In genomic region chr2:181249217-181249616, GRCm38 (mm10) we compare ENCODE assay signal across 36 mouse cellular contexts. TPM values are rescaled to one million over a fixed set of nuclear protein-coding genes. Genes with fewer than 3 reads are reported as not detected.
DNase-seq lines count a peak whose midpoint lies in the region; ATAC-seq and TF ChIP-seq lines count a peak whose summit lies in the region.
"Had no signal": no experiment of that assay in that cellular context is flagged by ENCODE, and none has a peak within 500 bp of the region (broad histone marks: within the 10 kb centered on the region; RNA-seq: fewer than 3 reads in every experiment).

No protein-coding gene starts in this region.

- H3K4me3 ChIP-seq in liver, adult 2 months (ENCODE audit: insufficient read depth, low read depth, low read length) = no peak overlapping the region; the same call in 1 of the 2 replicates
- no peak overlapping the region for H3K4me3 ChIP-seq in liver, embryonic 14.5 days (ENCODE audit: insufficient read depth in 1 of 2, low read depth in 2 of 2, low read length in 2 of 2)
- no peak overlapping the region for H3K4me3 ChIP-seq in stomach, embryonic 16.5 days (replicated peaks; ENCODE audit: low read length)
- H3K4me3 ChIP-seq: erythroblast, embryonic 14.5 days; limb, embryonic 10.5 days; limb, embryonic 15.5 days had no signal

- WGBS in liver, adult 2 months = 19% methylated on average over 10 of the region's 10 CpGs
- 61% methylated on average over 10 of the region's 10 CpGs for WGBS in liver, embryonic 14.5 days (ENCODE audit: insufficient replicate concordance)
- WGBS in stomach, embryonic 16.5 days = 66% methylated on average over 10 of the region's 10 CpGs

- H3K4me2 ChIP-seq in liver, embryonic 14.5 days (ENCODE audit: low read depth) = no peak overlapping the region
- no peak overlapping the region for H3K4me2 ChIP-seq in stomach, embryonic 16.5 days (ENCODE audit: low read depth, low read length)
- H3K4me2 ChIP-seq: heart, embryonic 11.5 days; hindbrain, embryonic 14.5 days; limb, embryonic 15.5 days; midbrain, embryonic 11.5 days had no signal

- DNase-seq in liver, adult 2 months (ENCODE audit: extremely low read depth, low read depth, low spot score) = peak; percentile 95
- no peak for DNase-seq in liver
- peak in 2 of 3 experiments; percentile 7 to 20 for DNase-seq in liver, embryonic 14.5 days (ENCODE audit: low read depth in 3 of 3, low spot score in 3 of 3)
- no peak for DNase-seq in adrenal gland, postnatal 36 days
- no peak for DNase-seq in left cerebral cortex, postnatal 14 days (ENCODE audit: low spot score in 2 of 2)
- DNase-seq in heart, adult 18-20 months = no peak
- DNase-seq: adrenal gland, adult 8-10 months; cerebellum, adult 11 months; cerebellum, postnatal 10 days; gastrocnemius, postnatal 14 days; heart, postnatal 4 days; kidney, adult 8-10 months; kidney, postnatal 4 days; layer of hippocampus, postnatal 36 days; lung, postnatal 36 days; right cerebral cortex, postnatal 25 days had no signal

- ATAC-seq in liver, embryonic 14.5 days (ENCODE audit: insufficient read depth) = no peak
- peak; percentile 78; the same call in 1 of the 2 replicates for ATAC-seq in stomach, embryonic 16.5 days (ENCODE audit: insufficient read depth, low FRiP score)
- ATAC-seq: activated CD4-positive, CD25-positive, alpha-beta regulatory T cell, adult 4 months; forebrain, embryonic 16.5 days; midbrain, embryonic 16.5 days had no signal

- no peak for TF ChIP-seq CTCF in liver, adult 2 months (IDR thresholded peaks at IDR 0.05; ENCODE audit: low read depth, low read length)
- no peak for TF ChIP-seq CTCF in liver, embryonic 14.5 days (IDR thresholded peaks at IDR 0.05; ENCODE audit: low read depth)

- H3K9me3 ChIP-seq in liver, embryonic 14.5 days (ENCODE audit: control insufficient read depth, low read length) = no peaks in the 10 kb centered on the region
- no peaks in the 10 kb centered on the region for H3K9me3 ChIP-seq in stomach, embryonic 16.5 days (replicated peaks; ENCODE audit: control insufficient read depth, low read length)
- H3K9me3 ChIP-seq: limb, embryonic 10.5 days; limb, embryonic 15.5 days had no signal

- H3K36me3 ChIP-seq in liver, adult 2 months (ENCODE audit: control insufficient read depth, insufficient read depth, low read length) = no peaks in the 10 kb centered on the region
- H3K36me3 ChIP-seq in liver, embryonic 14.5 days (replicated peaks; ENCODE audit: control insufficient read depth, insufficient read depth, low read depth) = peaks cover 19% of the 10 kb centered on the region
- H3K36me3 ChIP-seq in stomach, embryonic 16.5 days (ENCODE audit: control insufficient read depth, insufficient read depth, low read length) = peaks cover 11% of the 10 kb centered on the region; the same call in 1 of the 2 replicates

- intact Hi-C loops in left cerebral cortex, postnatal 14 days (cut with DNase I) = no loop called here

- peak overlapping the region; percentile 86 for H3K27ac ChIP-seq in liver, adult 2 months (replicated peaks; ENCODE audit: insufficient read depth, low read depth, low read length)
- H3K27ac ChIP-seq in liver, embryonic 14.5 days = no peak overlapping the region
- no peak overlapping the region for H3K27ac ChIP-seq in stomach, embryonic 16.5 days (ENCODE audit: low read length)
- H3K27ac ChIP-seq: hindbrain, embryonic 14.5 days; kidney, postnatal 0 days; limb, embryonic 10.5 days; limb, embryonic 15.5 days had no signal

- H3K4me1 ChIP-seq in liver, adult 2 months (ENCODE audit: control insufficient read depth, insufficient read depth, low read length) = peaks cover 38% of the 10 kb centered on the region
- H3K4me1 ChIP-seq in liver, embryonic 14.5 days (replicated peaks; ENCODE audit: control insufficient read depth in 2 of 2, insufficient read depth in 2 of 2, low read length in 1 of 2) = peaks cover 1 to 6% of the 10 kb centered on the region in 2 experiments; a peak in 2 of 4 replicates
- H3K4me1 ChIP-seq in stomach, embryonic 16.5 days (ENCODE audit: control insufficient read depth, insufficient read depth, low read length) = no peaks in the 10 kb centered on the region
- H3K4me1 ChIP-seq: limb, embryonic 10.5 days; limb, embryonic 15.5 days had no signal

- peak overlapping the region; percentile 70 for H3K9ac ChIP-seq in liver, adult 2 months (ENCODE audit: low read depth, low read length)
- H3K9ac ChIP-seq in liver, embryonic 14.5 days (replicated peaks) = no peak overlapping the region
- H3K9ac ChIP-seq in stomach, embryonic 16.5 days (ENCODE audit: low read length) = no peak overlapping the region
- H3K9ac ChIP-seq: hindbrain, embryonic 14.5 days; limb, embryonic 15.5 days had no signal

- no peaks in the 10 kb centered on the region for H3K79me2 ChIP-seq in liver, adult 2 months (ENCODE audit: control insufficient read depth, insufficient read depth, low read length)

- TF ChIP-seq EP300 in liver, embryonic 14.5 days (IDR thresholded peaks at IDR 0.05; ENCODE audit: low read depth) = no peak

- TF ChIP-seq POLR2A in liver, adult 2 months (IDR thresholded peaks at IDR 0.05; ENCODE audit: extremely low read depth, insufficient read depth, low read length) = no peak

- no peaks in the 10 kb centered on the region for H3K27me3 ChIP-seq in liver, adult 2 months (ENCODE audit: control insufficient read depth, insufficient read depth, low read length)
- H3K27me3 ChIP-seq in liver, embryonic 14.5 days (ENCODE audit: control insufficient read depth, insufficient read depth, low read length) = no peaks in the 10 kb centered on the region
- H3K27me3 ChIP-seq in stomach, embryonic 16.5 days (ENCODE audit: control insufficient read depth, insufficient read depth, low read length) = no peaks in the 10 kb centered on the region
- H3K27me3 ChIP-seq: CH12.LX; limb, embryonic 15.5 days had no signal

RNA-seq across cellular contexts. Expression of gene Helz2, which starts 7.4 kb away (rescaled TPM):
- total RNA-seq in liver, adult 2 months (2014; rRNA removed) = 20.3 and 28.9 TPM in 2 replicates
- 39.6 and 65.9 TPM in 2 replicates for polyA plus RNA-seq in liver, adult 2 months (2012; rRNA removed)
- 4.2 and 4.6 TPM in 2 replicates for polyA plus RNA-seq in liver, embryonic 14.5 days (2012; rRNA removed)
- 1.6 and 2.0 TPM in 2 replicates for polyA plus RNA-seq in liver, embryonic 14.5 days (2014; fragmentation: Nextera tagmentation; extraction: Ambion mirVana)
- polyA plus RNA-seq in stomach, embryonic 16.5 days (2015; fragmentation: Nextera tagmentation; extraction: Ambion mirVana) = 1.9 and 2.8 TPM in 2 replicates
- total RNA-seq in adrenal gland, postnatal 36 days (2021) = 10 to 100 TPM; 19.3 to 28.7 TPM
- 1 to 10 TPM; 1.8 to 2.1 TPM for total RNA-seq in left cerebral cortex, postnatal 14 days (2021)
- total RNA-seq in heart, adult 18-20 months (2021) = 10 to 100 TPM in 1 of 2 experiments, 1 to 10 TPM in 1; 8.4 to 11.1 TPM

RNA-seq across cellular contexts. Expression of gene Fndc11, which starts 29.4 kb away (rescaled TPM):
- total RNA-seq in liver, adult 2 months (2014; rRNA removed) = not detected in 2 replicates
- 0.10 and 0.12 TPM in 2 replicates for polyA plus RNA-seq in liver, adult 2 months (2012; rRNA removed)
- 0.22 and 0.25 TPM in 2 replicates for polyA plus RNA-seq in liver, embryonic 14.5 days (2012; rRNA removed)
- 0.14 and 0.24 TPM in 2 replicates for polyA plus RNA-seq in liver, embryonic 14.5 days (2014; fragmentation: Nextera tagmentation; extraction: Ambion mirVana)
- polyA plus RNA-seq in stomach, embryonic 16.5 days (2015; fragmentation: Nextera tagmentation; extraction: Ambion mirVana) = 0.23 and 0.52 TPM in 2 replicates
- total RNA-seq in adrenal gland, postnatal 36 days (2021) = not detected
- not detected for total RNA-seq in left cerebral cortex, postnatal 14 days (2021)
- not detected for total RNA-seq in heart, adult 18-20 months (2021)
- total RNA-seq: ES-E14; gastrocnemius, postnatal 14 days; granulocyte monocyte progenitor cell, adult 5-6 weeks; heart, postnatal 4 days; layer of hippocampus, postnatal 36 days; megakaryocyte, adult 5-6 weeks had no signal
- polyA plus RNA-seq: C2C12; cortical plate, adult 2 months; embryonic facial prominence, embryonic 14.5 days; forebrain, embryonic 11.5 days; forebrain, embryonic 16.5 days; hindbrain, embryonic 14.5 days; neural tube, embryonic 11.5 days had no signal

RNA-seq across cellular contexts. Expression of gene Srms, which starts 36.2 kb away (rescaled TPM):
- total RNA-seq in liver, adult 2 months (2014; rRNA removed) = 0.28 and 0.54 TPM in 2 replicates
- 1.3 and 1.7 TPM in 2 replicates for polyA plus RNA-seq in liver, adult 2 months (2012; rRNA removed)
- 0.15 and 0.19 TPM in 2 replicates for polyA plus RNA-seq in liver, embryonic 14.5 days (2012; rRNA removed)
- polyA plus RNA-seq in liver, embryonic 14.5 days (2014; fragmentation: Nextera tagmentation; extraction: Ambion mirVana) = 0.22 and 0.39 TPM in 2 replicates
- 0.19 and 0.40 TPM in 2 replicates for polyA plus RNA-seq in stomach, embryonic 16.5 days (2015; fragmentation: Nextera tagmentation; extraction: Ambion mirVana)
- under 1 TPM; 0.53 to 0.66 TPM for total RNA-seq in adrenal gland, postnatal 36 days (2021)
- under 1 TPM; 0.30 to 0.35 TPM for total RNA-seq in left cerebral cortex, postnatal 14 days (2021)
- total RNA-seq in heart, adult 18-20 months (2021) = under 1 TPM; 0.35 to 0.44 TPM
- total RNA-seq: granulocyte monocyte progenitor cell, adult 5-6 weeks; megakaryocyte, adult 5-6 weeks had no signal
- polyA plus RNA-seq: C2C12 had no signal

RNA-seq across cellular contexts. Expression of gene Gmeb2, which starts 38.6 kb away (rescaled TPM):
- 7.4 and 8.8 TPM in 2 replicates for total RNA-seq in liver, adult 2 months (2014; rRNA removed)
- 10.7 and 16.1 TPM in 2 replicates for polyA plus RNA-seq in liver, adult 2 months (2012; rRNA removed)
- polyA plus RNA-seq in liver, embryonic 14.5 days (2012; rRNA removed) = 11.0 and 12.2 TPM in 2 replicates
- 7.6 and 10.3 TPM in 2 replicates for polyA plus RNA-seq in liver, embryonic 14.5 days (2014; fragmentation: Nextera tagmentation; extraction: Ambion mirVana)
- 11.8 and 12.5 TPM in 2 replicates for polyA plus RNA-seq in stomach, embryonic 16.5 days (2015; fragmentation: Nextera tagmentation; extraction: Ambion mirVana)
- 10 to 100 TPM; 14.5 to 22.0 TPM for total RNA-seq in adrenal gland, postnatal 36 days (2021)
- 10 to 100 TPM; 18.3 to 20.0 TPM for total RNA-seq in left cerebral cortex, postnatal 14 days (2021)
- 1 to 10 TPM; 8.9 to 9.5 TPM for total RNA-seq in heart, adult 18-20 months (2021)

RNA-seq across cellular contexts. Expression of gene Ptk6, which starts 46.6 kb away (rescaled TPM):
- 1.1 and 2.5 TPM in 2 replicates for total RNA-seq in liver, adult 2 months (2014; rRNA removed)
- polyA plus RNA-seq in liver, adult 2 months (2012; rRNA removed) = 0.81 and 0.83 TPM in 2 replicates
- 0.05 and 0.06 TPM in 2 replicates for polyA plus RNA-seq in liver, embryonic 14.5 days (2012; rRNA removed)
- 0.05 TPM in 1 of 2 replicates, not detected in the other for polyA plus RNA-seq in liver, embryonic 14.5 days (2014; fragmentation: Nextera tagmentation; extraction: Ambion mirVana)
- 0.56 and 0.70 TPM in 2 replicates for polyA plus RNA-seq in stomach, embryonic 16.5 days (2015; fragmentation: Nextera tagmentation; extraction: Ambion mirVana)
- not detected for total RNA-seq in adrenal gland, postnatal 36 days (2021)
- under 1 TPM in 1 of 2 experiments, not detected in 1; 0.08 TPM for total RNA-seq in left cerebral cortex, postnatal 14 days (2021)
- total RNA-seq in heart, adult 18-20 months (2021) = under 1 TPM in 1 of 2 experiments, not detected in 1; 0.08 TPM
- total RNA-seq: gastrocnemius, postnatal 14 days; granulocyte monocyte progenitor cell, adult 5-6 weeks; heart, postnatal 4 days; megakaryocyte, adult 5-6 weeks had no signal
- polyA plus RNA-seq: activated CD4-positive, CD25-positive, alpha-beta regulatory T cell, adult 4 months; C2C12; erythroblast, embryonic 14.5 days; forebrain, embryonic 11.5 days; forebrain, embryonic 16.5 days; heart, embryonic 11.5 days; hindbrain, embryonic 14.5 days; kidney, postnatal 0 days; limb, embryonic 10.5 days; midbrain, embryonic 11.5 days; midbrain, embryonic 16.5 days; neural tube, embryonic 11.5 days had no signal

Comparison
In these comparisons a context has a peak if more than half of its experiments do, and no peak if none do; other contexts are left out.
1. DNase-seq: peak in liver, adult 2 months (single experiment) and liver, embryonic 14.5 days (2 of 3); none in liver (single experiment), adrenal gland, postnatal 36 days (0 of 2), left cerebral cortex, postnatal 14 days (0 of 2) and heart, adult 18-20 months (0 of 2).